Mouse (Mus musculus) thymus, postnatal 0 days (tissue): ENCODE measurements around the gene Dynlt1b. TPM values are rescaled to one million over a fixed set of nuclear protein-coding genes. Genes with fewer than 3 reads are reported as not detected.
"Not testable (repeated sequence)": the region's sequence is repeated elsewhere in the genome, so short reads cannot be mapped to it uniquely, and the experiment has no call there.

Source experiments
- DNase-seq: peaks from one replicate; pipeline ENCODE4 v3.0.0-alpha.2; 2015; ENCODE audit warnings: low spot score
- polyA plus RNA-seq: library from polyadenylated mRNA; unstranded; fragments of >200 nt; fragmentation: Nextera tagmentation; extraction: Ambion mirVana; gene quantifications from 2 replicates; pipeline ENCODE4 v1.2.1, GENCODE M21; 2015

Dynlt1b gene
- 921 and 944 TPM in 2 replicates for polyA plus RNA-seq

GRCm38 (mm10) chr17:6429945-6430344 lies at the start of gene Dynlt1b:
Gene Dynlt1b, plus strand, starts transcription at chr17:6430112.
- DNase-seq = peak; percentile 100

- DNase-seq = not testable (repeated sequence)
Measured at GRCm38 (mm10) chr17:6380182-6380841, 49.6 kb upstream of the Dynlt1b start.

GRCm38 (mm10) chr17:6381071-6381682 lies 48.7 kb upstream of the Dynlt1b start:
- DNase-seq = not testable (repeated sequence)

- DNase-seq = not testable (repeated sequence)
Measured at GRCm38 (mm10) chr17:6386927-6387326, 43.0 kb upstream of the Dynlt1b start.

- DNase-seq = not testable (repeated sequence)
Measured at GRCm38 (mm10) chr17:6387380-6387911, 42.5 kb upstream of the Dynlt1b start.

GRCm38 (mm10) chr17:6389463-6389862 lies 40.4 kb upstream of the Dynlt1b start:
- not testable (repeated sequence) for DNase-seq

- DNase-seq = peak; percentile 1
Measured at GRCm38 (mm10) chr17:6390731-6391130, 39.2 kb upstream of the Dynlt1b start.

GRCm38 (mm10) chr17:6391736-6392135 lies 38.2 kb upstream of the Dynlt1b start:
- peak; percentile 1 for DNase-seq

- DNase-seq = not testable (repeated sequence)
Measured at GRCm38 (mm10) chr17:6392473-6393340, 37.2 kb upstream of the Dynlt1b start.

GRCm38 (mm10) chr17:6398079-6398478 lies 31.8 kb upstream of the Dynlt1b start:
- DNase-seq = not testable (repeated sequence)

GRCm38 (mm10) chr17:6398816-6399215 lies 31.1 kb upstream of the Dynlt1b start:
- DNase-seq = peak; percentile 1

- DNase-seq = not testable (repeated sequence)
Measured at GRCm38 (mm10) chr17:6399281-6400096, 30.4 kb upstream of the Dynlt1b start.

- peak; percentile 1 for DNase-seq
Measured at GRCm38 (mm10) chr17:6400097-6400489, 29.8 kb upstream of the Dynlt1b start.

- DNase-seq = peak; percentile 1
Measured at GRCm38 (mm10) chr17:6404493-6404892, 25.4 kb upstream of the Dynlt1b start.

GRCm38 (mm10) chr17:6406972-6407371 lies 22.9 kb upstream of the Dynlt1b start:
- not testable (repeated sequence) for DNase-seq

GRCm38 (mm10) chr17:6410713-6411213 lies 19.1 kb upstream of the Dynlt1b start:
- DNase-seq = not testable (repeated sequence)

- not testable (repeated sequence) for DNase-seq
Measured at GRCm38 (mm10) chr17:6417118-6417517, 12.8 kb upstream of the Dynlt1b start.

- not testable (repeated sequence) for DNase-seq
Measured at GRCm38 (mm10) chr17:6420557-6420956, 9.4 kb upstream of the Dynlt1b start.

GRCm38 (mm10) chr17:6421547-6422326 lies 8.2 kb upstream of the Dynlt1b start:
- DNase-seq = peak; percentile 1

- DNase-seq = not testable (repeated sequence)
Measured at GRCm38 (mm10) chr17:6422370-6422769, 7.5 kb upstream of the Dynlt1b start.
